Mouse (Mus musculus) heart, postnatal 0 days (tissue): Measurements from ENCODE around the gene Trank1.

Source experiments
- CTCF ChIP-seq: IDR thresholded peaks from 2 replicates; pipeline ENCODE4 v1.5.1; 2016; ENCODE audit warnings: antibody characterized with exemption, control low read depth, low read depth
- EP300 ChIP-seq: IDR thresholded peaks from 2 replicates; pipeline ENCODE4 v1.6.1; 2016; ENCODE audit warnings: antibody characterized with exemption, low read depth

DNA sequence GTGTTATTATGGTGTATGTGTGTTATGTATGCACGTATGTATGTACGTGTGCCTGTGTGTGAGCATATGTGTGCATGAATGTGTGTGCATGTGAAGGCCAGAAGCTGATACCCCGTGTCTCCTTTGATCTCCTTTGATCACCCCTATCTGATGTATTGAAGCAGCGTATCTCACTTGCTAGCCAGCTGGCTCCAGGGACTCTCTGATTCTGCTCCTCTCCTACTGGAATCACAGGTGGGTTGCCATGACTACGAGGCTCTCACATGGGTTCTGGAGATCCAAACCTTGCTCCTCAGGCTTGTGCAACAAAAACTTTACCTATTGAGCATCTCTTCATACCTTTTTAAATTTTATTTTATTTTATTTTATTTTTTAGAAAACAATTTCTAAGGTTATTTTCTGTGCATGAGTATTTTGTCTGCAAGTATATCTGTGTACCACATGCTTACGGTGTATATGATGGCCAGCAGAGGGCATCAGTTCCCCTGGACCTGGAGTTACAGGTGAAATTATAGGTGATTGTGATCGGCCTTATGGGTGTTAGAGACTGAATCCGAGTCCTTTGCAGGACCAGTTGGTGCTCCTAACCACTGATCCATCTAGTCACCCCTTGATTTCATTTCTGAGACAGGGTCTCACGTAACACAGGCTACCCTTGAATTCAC lies 116.5 kb downstream of the Trank1 start:
- TF ChIP-seq CTCF (peak; percentile 24; the same call in 1 of the 2 replicates), EP300 (no peak)
